Mouse (Mus musculus) retina, postnatal 1 day (tissue): ENCODE results near the gene Gm10130.
"Not testable (repeated sequence)": the region's sequence is repeated elsewhere in the genome, so short reads cannot be mapped to it uniquely, and the experiment has no call there.

Experiments
- DNase-seq: peaks from one replicate; pipeline ENCODE4 v3.0.0-alpha.2; 2012

Gene Gm10130

GRCm38 (mm10) chr2:150323402-150323801 lies at the start of gene Gm10130:
Gene Gm10130 (plus strand): TSS chr2:150323702.
- DNase-seq = no peak

GRCm38 (mm10) chr2:150293669-150294068 lies 29.8 kb upstream of the Gm10130 start:
- DNase-seq = no peak

- no peak for DNase-seq
Observed at GRCm38 (mm10) chr2:150299096-150299495, 24.4 kb upstream of the Gm10130 start.

GRCm38 (mm10) chr2:150307183-150307773 lies 16.2 kb upstream of the Gm10130 start:
- no peak for DNase-seq

GRCm38 (mm10) chr2:150310952-150311884 lies 12.3 kb upstream of the Gm10130 start:
- peak; percentile 92 for DNase-seq

GRCm38 (mm10) chr2:150316140-150316539 lies 7.4 kb upstream of the Gm10130 start:
- no peak for DNase-seq

- DNase-seq = no peak
Observed at GRCm38 (mm10) chr2:150318973-150319372, 4.5 kb upstream of the Gm10130 start.

GRCm38 (mm10) chr2:150357136-150357535 lies 33.6 kb downstream of the Gm10130 start:
- DNase-seq = not testable (repeated sequence)

GRCm38 (mm10) chr2:150362113-150362877 lies 38.8 kb downstream of the Gm10130 start, which contains the start of gene 3300002I08Rik:
Gene 3300002I08Rik (minus strand): TSS chr2:150362765.
- DNase-seq = peak; percentile 94

GRCm38 (mm10) chr2:150362878-150363229 lies 39.4 kb downstream of the Gm10130 start:
- DNase-seq = no peak

- not testable (repeated sequence) for DNase-seq
Observed at GRCm38 (mm10) chr2:150385553-150386106, 62.1 kb downstream of the Gm10130 start.

- DNase-seq = no peak
Observed at GRCm38 (mm10) chr2:150390198-150390597, 66.7 kb downstream of the Gm10130 start.

- DNase-seq = not testable (repeated sequence)
Observed at GRCm38 (mm10) chr2:150412146-150412545, 88.6 kb downstream of the Gm10130 start.
